Mouse (Mus musculus) neural tube, embryonic 14.5 days (tissue): ENCODE data around the gene Siah3. TPM values are rescaled to one million over a fixed set of nuclear protein-coding genes. Genes with fewer than 3 reads are reported as not detected.
A peak's percentile ranks its signal among the peaks of the same experiment; 100 is the strongest.

Source experiments
- ATAC-seq: fragments of 200-750 bp; cut with Nextera tagmentation; 2 replicates; pipeline ENCODE4 v1.8.0; 2017; ENCODE audit warnings: low read depth, mild to moderate bottlenecking, moderate TSS enrichment, moderate library complexity
- H3K27ac ChIP-seq: fragments of 300-500 bp; sonication (generic); 2 replicates; pipeline ENCODE4 v1.5.1; 2014; ENCODE audit warnings: low read depth, mild to moderate bottlenecking, control low read depth, low read length, moderate library complexity, mixed read lengths
- H3K27me3 ChIP-seq: fragments of 300-500 bp; sonication (generic); 2 replicates; pipeline ENCODE4 v1.6.1; 2014; ENCODE audit warnings: low read length; ENCODE audit not compliant: control insufficient read depth, insufficient read depth
- H3K36me3 ChIP-seq: fragments of 300-500 bp; sonication (generic); 2 replicates; pipeline ENCODE4 v1.6.1; 2014; ENCODE audit warnings: low read length, mixed read lengths; ENCODE audit not compliant: control insufficient read depth, insufficient read depth
- H3K4me1 ChIP-seq: fragments of 300-500 bp; sonication (generic); 2 replicates; pipeline ENCODE4 v1.6.1; 2014; ENCODE audit warnings: low read length; ENCODE audit not compliant: control insufficient read depth, insufficient read depth
- H3K4me2 ChIP-seq: fragments of 300-500 bp; sonication (generic); 2 replicates; pipeline ENCODE4 v1.6.1; 2014; ENCODE audit warnings: mild to moderate bottlenecking, low read depth, low read length, control low read depth
- H3K4me3 ChIP-seq: fragments of 300-500 bp; sonication (generic); 2 replicates; pipeline ENCODE4 v1.5.1; 2014; ENCODE audit warnings: low read depth, low read length, control low read depth, mixed read lengths
- H3K9ac ChIP-seq: fragments of 300-500 bp; sonication (generic); replicated peaks from 2 replicates; pipeline ENCODE4 v1.6.1; 2014; ENCODE audit warnings: low read depth, mild to moderate bottlenecking, control low read depth, low read length, mixed read lengths
- H3K9me3 ChIP-seq: fragments of 300-500 bp; sonication (generic); 2 replicates; pipeline ENCODE4 v1.6.1; 2016; ENCODE audit warnings: low read length; ENCODE audit not compliant: control insufficient read depth
- WGBS: fragments of 180-500 bp; shearing (Covaris S2); extraction: QIAGEN DNeasy Blood & Tissue Kit; methylation state at CpG from one replicate; pipeline ENCODE4 v1.1.7; 2014; 5-methylcytosine and 5-hydroxymethylcytosine counted together
- polyA plus RNA-seq: library from polyadenylated mRNA; unstranded; fragments of >200 nt; fragmentation: Nextera tagmentation; extraction: Ambion mirVana; gene quantifications from 2 replicates; pipeline ENCODE4 v1.2.1, GENCODE M21; 2014

The Siah3 gene
- polyA plus RNA-seq, 1 experiment from 2014 or later = 11.1 TPM

DNA sequence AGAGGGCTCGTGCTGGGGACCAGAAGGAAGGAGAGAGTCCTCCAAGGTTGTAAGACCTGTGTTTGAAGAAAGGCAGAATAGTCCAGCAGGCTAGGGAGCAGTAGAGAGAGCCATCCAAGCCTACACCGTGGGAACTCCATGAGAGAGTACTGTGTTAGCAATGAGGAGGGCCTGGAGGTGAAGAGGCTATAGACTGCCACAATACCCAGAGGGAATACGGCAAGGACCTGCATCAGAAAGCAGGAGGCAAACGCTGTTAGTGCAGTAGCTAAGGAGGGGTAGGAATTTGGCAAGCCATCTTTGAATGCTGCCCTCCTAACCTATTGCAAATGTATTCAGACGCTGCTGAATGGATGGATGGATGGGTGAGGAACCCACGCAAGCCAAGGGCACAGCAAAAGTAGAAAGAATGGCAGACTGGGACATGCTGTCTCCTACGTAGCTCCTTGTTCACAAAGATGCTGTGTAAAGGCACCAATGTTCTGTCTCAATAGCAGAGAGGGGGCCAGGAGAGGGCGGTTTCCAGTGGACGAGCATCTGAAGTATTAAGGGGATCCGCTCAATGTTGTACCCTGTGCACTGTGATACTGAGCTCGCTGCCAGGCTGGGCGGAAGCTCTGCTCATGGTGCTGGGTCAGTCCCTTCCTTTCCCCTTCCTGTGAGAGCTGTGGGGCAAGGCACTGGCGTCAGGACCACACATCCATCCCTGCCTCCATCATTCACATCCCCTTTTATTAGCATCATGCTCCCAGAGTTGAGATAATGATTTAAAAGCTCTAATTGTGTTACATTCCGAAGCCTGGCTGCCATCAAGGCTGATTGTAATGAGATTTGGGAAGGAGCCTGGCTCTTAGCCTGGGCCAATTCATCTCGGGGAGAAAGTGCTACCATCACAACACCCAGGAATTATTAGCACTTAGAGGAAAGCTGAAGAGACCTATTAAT is 26.7 kb downstream of the Siah3 start:
- no peak overlapping the region for H3K4me2 ChIP-seq
- peaks cover 16% of the 10 kb centered on the region; the same call in 1 of the 2 replicates for H3K4me1 ChIP-seq
- H3K27me3 ChIP-seq = no peaks in the 10 kb centered on the region
- ATAC-seq = peak; percentile 83
- H3K36me3 ChIP-seq = no peaks in the 10 kb centered on the region
- H3K9me3 ChIP-seq = no peaks in the 10 kb centered on the region
- 59% methylated on average over 15 of the region's 15 CpGs for WGBS
- H3K4me3 ChIP-seq = no peak overlapping the region
- no peak overlapping the region for H3K9ac ChIP-seq
- H3K27ac ChIP-seq = peak overlapping the region; percentile 60; the same call in 1 of the 2 replicates

DNA sequence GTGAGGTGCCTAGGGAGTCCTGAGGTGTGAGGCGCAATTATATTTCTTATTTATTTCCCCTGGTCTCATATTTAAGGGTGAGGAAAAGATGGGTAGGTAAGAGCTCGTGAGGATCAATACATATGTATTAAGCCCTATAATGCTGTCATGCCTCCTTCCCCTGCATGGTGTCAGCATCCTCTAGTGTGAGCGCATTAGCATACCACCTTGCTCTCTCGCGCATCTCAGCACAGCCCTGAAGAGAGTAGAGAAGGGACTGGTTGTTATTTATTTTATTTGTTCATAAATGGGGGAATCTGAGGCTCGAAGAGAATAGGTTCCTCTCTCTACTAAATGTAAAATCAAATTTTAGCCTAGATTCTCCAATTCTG is 27.4 kb downstream of the Siah3 start:
- Histone ChIP-seq H3K9me3 (no peaks in the 10 kb centered on the region), H3K27me3 (no peaks in the 10 kb centered on the region), H3K4me3 (no peak overlapping the region), H3K27ac (peak overlapping the region; percentile 13), H3K4me2 (no peak overlapping the region), H3K4me1 (peaks cover 16% of the 10 kb centered on the region; the same call in 1 of the 2 replicates), H3K36me3 (no peaks in the 10 kb centered on the region), H3K9ac (no peak overlapping the region)
- peak; percentile 82 for ATAC-seq
- WGBS = 46% methylated on average over 6 of the region's 6 CpGs

DNA sequence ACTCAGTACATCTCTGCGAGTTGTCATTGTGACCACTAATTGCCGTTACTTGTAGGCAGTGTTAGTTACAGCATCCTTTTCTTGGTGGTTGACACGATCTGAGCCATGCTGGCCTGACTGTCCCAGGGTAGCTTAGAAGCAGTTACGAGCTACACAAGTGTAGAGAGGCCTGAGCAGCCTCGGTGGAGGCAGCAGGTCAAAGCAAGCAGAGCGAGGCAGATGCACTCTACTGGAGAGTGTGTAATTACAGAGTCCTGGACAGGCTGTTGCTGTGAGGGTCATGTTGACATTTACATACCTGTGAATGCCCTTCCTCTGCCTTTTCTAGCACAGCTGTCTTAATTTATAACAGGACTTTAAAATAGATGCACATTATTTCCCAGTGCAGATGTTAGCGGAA is 32.1 kb downstream of the Siah3 start:
- peaks cover 11% of the 10 kb centered on the region; the same call in 1 of the 2 replicates for H3K4me1 ChIP-seq
- H3K27ac ChIP-seq = no peak overlapping the region
- H3K36me3 ChIP-seq = no peaks in the 10 kb centered on the region
- no peak overlapping the region for H3K9ac ChIP-seq
- ATAC-seq = no peak
- H3K9me3 ChIP-seq = no peaks in the 10 kb centered on the region
- WGBS = 70% methylated on average over 7 of the region's 7 CpGs
- H3K27me3 ChIP-seq = no peaks in the 10 kb centered on the region
- H3K4me2 ChIP-seq = no peak overlapping the region
- H3K4me3 ChIP-seq = no peak overlapping the region

DNA sequence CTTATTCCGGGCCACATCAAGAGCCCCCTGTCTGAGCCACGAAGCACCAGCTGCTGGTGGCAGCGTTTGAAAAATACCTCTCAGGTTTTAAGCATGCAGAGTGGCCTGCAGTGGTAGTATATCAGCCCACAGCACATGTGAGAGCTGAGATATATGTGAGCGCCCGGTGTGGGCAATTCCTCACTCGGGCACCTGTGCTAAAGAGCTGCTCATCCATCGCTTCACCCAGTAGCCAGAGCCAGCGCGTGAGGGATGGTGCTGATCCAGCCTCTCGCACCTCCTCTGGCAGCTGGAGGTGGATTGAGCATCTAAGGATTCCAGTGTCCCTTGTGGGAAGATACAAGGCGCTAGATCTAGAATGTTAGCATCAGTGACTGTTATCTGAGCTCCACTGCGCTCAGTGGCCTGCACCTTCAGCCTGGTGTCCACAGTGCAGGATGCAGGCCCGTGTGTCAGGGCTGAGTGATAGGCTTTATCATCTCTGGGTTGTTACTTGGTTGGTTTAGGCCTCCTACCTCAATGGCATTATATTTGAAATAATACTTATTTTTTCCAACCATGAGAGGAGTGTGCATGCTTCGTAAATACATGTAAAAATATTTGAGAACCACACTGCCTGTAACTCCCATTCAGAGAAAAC is 37.9 kb downstream of the Siah3 start:
- Histone ChIP-seq H3K36me3 (no peaks in the 10 kb centered on the region), H3K9ac (no peak overlapping the region), H3K4me3 (no peak overlapping the region), H3K4me2 (no peak overlapping the region), H3K27ac (no peak overlapping the region; the same call in 1 of the 2 replicates), H3K27me3 (no peaks in the 10 kb centered on the region), H3K9me3 (no peaks in the 10 kb centered on the region), H3K4me1 (0 out of 2 replicates have a peak, but pooled peaks cover 6% of the 10 kb centered on the region)
- ATAC-seq = peak; percentile 49; the same call in 1 of the 2 replicates
- WGBS = 64% methylated on average over 14 of the region's 14 CpGs

DNA sequence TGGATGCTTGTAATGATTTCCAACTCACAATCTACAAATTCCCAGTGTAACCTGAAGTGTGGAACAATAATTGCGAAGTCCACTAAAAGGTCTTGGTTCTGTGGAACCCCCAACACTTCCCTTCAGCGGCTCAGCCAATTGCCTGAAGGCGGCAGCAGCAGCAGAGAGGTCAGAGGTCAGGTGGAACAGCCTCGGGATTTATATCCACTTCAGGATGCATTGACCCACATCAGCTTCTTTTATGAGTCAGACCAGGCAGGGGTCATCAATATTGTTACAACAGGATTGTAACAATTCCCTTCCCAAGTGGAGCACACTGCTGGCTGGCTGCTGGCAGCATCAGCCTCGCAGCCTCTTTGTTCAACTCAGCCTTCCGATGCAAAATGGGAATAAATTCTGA is 39.1 kb downstream of the Siah3 start:
- Histone ChIP-seq H3K4me3 (no peak overlapping the region), H3K9ac (no peak overlapping the region), H3K9me3 (no peaks in the 10 kb centered on the region), H3K36me3 (no peaks in the 10 kb centered on the region), H3K27me3 (no peaks in the 10 kb centered on the region), H3K4me1 (0 out of 2 replicates have a peak, but pooled peaks cover 6% of the 10 kb centered on the region), H3K27ac (no peak overlapping the region), H3K4me2 (no peak overlapping the region)
- 11% methylated on average over 6 of the region's 6 CpGs for WGBS
- ATAC-seq = no peak

DNA sequence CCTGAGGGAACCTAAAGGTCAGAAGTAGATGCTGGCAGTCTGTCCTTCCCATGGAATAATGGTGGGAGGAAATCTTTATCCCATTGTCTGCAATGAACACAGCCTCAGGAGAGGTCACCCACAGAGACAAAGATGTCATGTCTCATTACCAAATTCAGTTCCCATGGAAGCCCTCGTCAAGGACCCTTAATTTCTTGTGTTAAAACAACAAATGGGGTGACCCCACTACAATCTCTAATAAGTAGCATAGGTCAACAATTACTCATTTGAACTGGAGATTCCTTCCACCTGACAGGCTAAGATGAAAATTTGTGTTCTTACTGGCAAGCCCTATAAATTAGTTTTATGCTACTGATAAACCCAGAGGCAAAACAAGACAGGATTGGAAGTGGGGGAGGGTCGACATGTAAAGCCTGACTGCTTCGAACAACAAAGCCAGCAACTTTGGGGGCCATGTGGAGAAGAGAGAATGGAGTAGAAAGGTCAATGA is 45.8 kb downstream of the Siah3 start:
- H3K27me3 ChIP-seq = no peaks in the 10 kb centered on the region
- WGBS = 21% methylated on average over 3 of the region's 3 CpGs
- no peak overlapping the region for H3K9ac ChIP-seq
- peaks cover 6% of the 10 kb centered on the region; the same call in 1 of the 2 replicates for H3K4me1 ChIP-seq
- no peaks in the 10 kb centered on the region for H3K9me3 ChIP-seq
- H3K4me2 ChIP-seq = no peak overlapping the region
- H3K4me3 ChIP-seq = no peak overlapping the region
- H3K27ac ChIP-seq = no peak overlapping the region
- ATAC-seq = no peak
- H3K36me3 ChIP-seq = no peaks in the 10 kb centered on the region

DNA sequence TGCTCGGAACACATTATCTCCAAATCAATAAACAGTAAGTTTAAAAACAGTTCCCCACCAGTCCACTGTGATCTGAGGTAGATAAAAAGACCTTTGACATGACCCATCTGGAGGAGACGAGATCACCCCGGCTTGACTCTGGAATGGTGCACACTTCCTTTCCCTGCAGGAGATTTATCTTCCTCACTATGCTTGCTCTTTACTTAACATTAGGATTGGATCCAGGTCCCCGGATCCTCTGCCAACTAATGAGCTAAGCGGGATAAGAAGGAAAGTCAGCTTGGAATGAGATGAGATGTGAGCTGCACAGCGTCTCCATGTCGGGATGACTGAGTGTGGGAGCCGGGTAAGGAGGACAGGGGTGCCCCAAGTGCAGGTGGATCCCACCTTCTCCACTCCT is 46.7 kb downstream of the Siah3 start:
- ATAC-seq = no peak
- H3K36me3 ChIP-seq = no peaks in the 10 kb centered on the region
- no peak overlapping the region for H3K4me3 ChIP-seq
- H3K4me1 ChIP-seq = peaks cover 6% of the 10 kb centered on the region; the same call in 1 of the 2 replicates
- H3K27me3 ChIP-seq = no peaks in the 10 kb centered on the region
- H3K27ac ChIP-seq = no peak overlapping the region
- 51% methylated on average over 8 of the region's 8 CpGs for WGBS
- no peak overlapping the region for H3K9ac ChIP-seq
- H3K4me2 ChIP-seq = no peak overlapping the region
- no peaks in the 10 kb centered on the region for H3K9me3 ChIP-seq

DNA sequence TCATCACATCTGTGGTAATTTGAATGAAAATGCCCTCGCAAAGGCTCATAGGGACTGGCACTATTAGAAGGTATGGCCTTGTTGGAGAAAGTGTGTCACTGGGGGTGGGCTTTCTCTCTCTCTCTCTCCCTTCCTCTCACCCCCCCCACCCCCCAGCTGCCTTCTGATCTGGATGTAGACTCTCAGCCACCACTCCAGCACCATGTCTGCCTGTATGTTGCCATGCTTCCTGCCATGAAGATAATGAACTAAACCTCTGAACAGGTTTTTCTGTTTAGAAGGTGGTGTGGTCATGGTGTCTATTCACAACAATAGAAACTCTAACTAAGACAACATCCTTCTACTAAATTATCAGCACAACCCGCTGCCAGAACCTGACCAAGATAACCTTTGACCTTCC is 48.5 kb downstream of the Siah3 start:
- Histone ChIP-seq H3K9me3 (no peaks in the 10 kb centered on the region), H3K4me1 (peaks cover 6% of the 10 kb centered on the region; the same call in 1 of the 2 replicates), H3K36me3 (no peaks in the 10 kb centered on the region), H3K9ac (no peak overlapping the region), H3K4me3 (no peak overlapping the region), H3K4me2 (no peak overlapping the region), H3K27ac (no peak overlapping the region), H3K27me3 (no peaks in the 10 kb centered on the region)
- WGBS = 70% methylated on average over 2 of the region's 2 CpGs
- no peak for ATAC-seq
